Mouse (Mus musculus) hindbrain, embryonic 16.5 days (tissue): ENCODE data around the gene Ano10. TPM values are rescaled to one million over a fixed set of nuclear protein-coding genes. Genes with fewer than 3 reads are reported as not detected.

Experiments
- ATAC-seq: fragments of 200-750 bp; cut with Nextera tagmentation; 2 replicates; pipeline ENCODE4 v1.8.0; 2017; ENCODE audit warnings: moderate TSS enrichment, moderate library complexity
- H3K27ac ChIP-seq: fragments of 300-500 bp; sonication (generic); 2 replicates; pipeline ENCODE4 v1.5.1; 2014; ENCODE audit warnings: low read depth, mild to moderate bottlenecking, control low read depth, low read length, moderate library complexity
- H3K27me3 ChIP-seq: fragments of 300-500 bp; sonication (generic); replicated peaks from 2 replicates; pipeline ENCODE4 v1.6.1; 2014; ENCODE audit warnings: low read length; ENCODE audit not compliant: control insufficient read depth, insufficient read depth
- H3K36me3 ChIP-seq: fragments of 300-500 bp; sonication (generic); 2 replicates; pipeline ENCODE4 v1.6.1; 2014; ENCODE audit warnings: mild to moderate bottlenecking, low read length, moderate library complexity, mixed read lengths; ENCODE audit not compliant: control insufficient read depth, insufficient read depth
- H3K4me1 ChIP-seq: fragments of 300-500 bp; sonication (generic); 2 replicates; pipeline ENCODE4 v1.6.1; 2014; ENCODE audit warnings: low read depth, low read length; ENCODE audit not compliant: control insufficient read depth, insufficient read depth
- H3K4me2 ChIP-seq: fragments of 300-500 bp; sonication (generic); 2 replicates; pipeline ENCODE4 v1.6.1; 2014; ENCODE audit warnings: mild to moderate bottlenecking, low read length, control low read depth, moderate library complexity
- H3K4me3 ChIP-seq: fragments of 300-500 bp; sonication (generic); 2 replicates; pipeline ENCODE4 v1.5.1; 2014; ENCODE audit warnings: mild to moderate bottlenecking, low read length, control low read depth, moderate library complexity
- H3K9ac ChIP-seq: fragments of 300-500 bp; sonication (generic); 2 replicates; pipeline ENCODE4 v1.6.1; 2014; ENCODE audit warnings: low read depth, mild to moderate bottlenecking, control low read depth, low read length, moderate library complexity
- H3K9me3 ChIP-seq: fragments of 300-500 bp; sonication (generic); 2 replicates; pipeline ENCODE4 v1.6.1; 2014; ENCODE audit warnings: mild to moderate bottlenecking, low read length, moderate library complexity; ENCODE audit not compliant: control insufficient read depth
- WGBS: fragments of 180-500 bp; shearing (Covaris S2); extraction: QIAGEN DNeasy Blood & Tissue Kit; methylation state at CpG from one replicate; pipeline ENCODE4 v1.1.7; 2014; 5-methylcytosine and 5-hydroxymethylcytosine counted together
- polyA plus RNA-seq: library from polyadenylated mRNA; unstranded; fragments of >200 nt; fragmentation: Nextera tagmentation; extraction: Ambion mirVana; gene quantifications from 2 replicates; pipeline ENCODE4 v1.2.1, GENCODE M21; 2015

The Ano10 gene
- polyA plus RNA-seq, 1 experiment from 2014 or later, result 41.8 TPM

DNA sequence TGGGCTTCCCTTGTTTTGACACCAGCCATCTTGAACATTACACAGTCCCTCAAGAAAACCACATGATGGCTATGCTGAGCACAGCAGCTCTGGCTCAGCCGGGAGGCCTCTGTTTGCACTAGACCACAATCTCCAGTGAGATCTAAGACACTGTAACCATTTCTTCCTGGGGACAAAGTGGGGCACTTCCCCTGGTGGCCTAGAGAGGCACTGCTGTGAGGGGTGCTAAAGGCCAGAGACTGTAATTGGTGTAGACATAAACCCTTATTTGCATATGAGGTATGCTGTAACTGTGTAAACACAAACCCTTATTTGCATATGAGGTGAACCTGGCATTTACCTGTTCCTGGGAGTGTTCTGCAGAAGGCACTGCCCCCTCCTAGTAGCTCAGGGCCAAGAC, 105.5 kb downstream of the Ano10 start:
- Histone ChIP-seq H3K9me3 (no peaks in the 10 kb centered on the region), H3K36me3 (no peaks in the 10 kb centered on the region), H3K9ac (no peak overlapping the region), H3K4me2 (no peak overlapping the region), H3K27me3 (no peaks in the 10 kb centered on the region), H3K27ac (no peak overlapping the region), H3K4me1 (no peaks in the 10 kb centered on the region), H3K4me3 (no peak overlapping the region)
- ATAC-seq, result no peak
- 63% methylated on average over 1 of the region's 1 CpGs for WGBS

DNA sequence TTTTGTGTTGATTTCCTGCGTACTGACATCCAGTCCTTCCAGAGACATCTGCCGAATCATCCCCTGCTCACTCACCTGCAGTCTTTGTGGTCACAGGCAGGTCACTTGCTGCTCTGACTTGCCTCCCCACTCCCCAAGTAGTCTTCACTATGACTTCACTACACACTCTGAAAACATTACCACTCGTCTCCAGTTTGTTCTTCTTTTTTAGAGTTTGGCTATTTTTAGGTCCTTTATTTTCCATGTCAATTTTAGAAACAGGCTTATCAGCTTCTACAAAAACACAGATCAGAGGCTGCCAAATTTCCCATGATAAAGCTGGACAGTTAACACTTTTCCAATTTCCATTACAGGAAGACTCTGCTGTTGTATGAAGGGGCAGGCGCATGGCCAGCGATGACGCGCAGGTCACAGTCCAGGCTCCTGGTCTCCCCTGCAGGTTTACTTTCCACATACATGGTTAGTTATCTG, 106.7 kb downstream of the Ano10 start:
- WGBS, result 85% methylated on average over 7 of the region's 7 CpGs
- Histone ChIP-seq H3K4me1 (no peaks in the 10 kb centered on the region), H3K27ac (no peak overlapping the region), H3K36me3 (no peaks in the 10 kb centered on the region), H3K4me3 (no peak overlapping the region), H3K9me3 (no peaks in the 10 kb centered on the region), H3K27me3 (no peaks in the 10 kb centered on the region), H3K9ac (no peak overlapping the region), H3K4me2 (no peak overlapping the region)
- no peak for ATAC-seq

DNA sequence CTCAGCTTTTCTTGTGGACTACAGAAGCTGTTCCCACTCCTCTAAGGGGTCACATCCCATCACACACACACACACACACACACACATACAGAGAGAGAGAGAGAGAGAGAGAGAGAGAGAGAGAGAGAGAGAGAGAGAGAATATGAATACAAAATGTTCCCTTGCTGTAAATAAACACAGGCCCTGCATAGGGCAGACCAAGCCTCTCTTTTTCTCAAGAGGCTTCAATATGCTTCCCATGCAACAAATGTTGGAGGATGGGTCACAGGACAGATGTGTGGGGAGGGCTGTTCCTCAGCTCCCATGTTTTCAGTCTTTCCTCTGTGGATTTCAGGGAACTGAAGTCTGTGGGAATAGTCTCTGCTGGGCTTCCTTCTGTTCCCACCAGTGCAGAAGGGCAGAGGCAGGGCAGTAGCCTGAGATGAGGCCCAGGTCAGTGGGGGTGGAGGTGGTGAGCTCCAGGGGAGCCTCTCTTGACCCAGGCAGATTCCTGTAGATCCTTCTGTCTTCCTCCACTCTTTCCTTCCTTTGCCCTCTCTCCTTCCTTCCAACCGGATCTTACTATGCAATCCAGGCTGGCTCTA, 107.5 kb downstream of the Ano10 start:
- Histone ChIP-seq H3K4me1 (no peaks in the 10 kb centered on the region), H3K27ac (no peak overlapping the region), H3K4me3 (no peak overlapping the region), H3K4me2 (no peak overlapping the region), H3K27me3 (no peaks in the 10 kb centered on the region), H3K9me3 (no peaks in the 10 kb centered on the region), H3K36me3 (no peaks in the 10 kb centered on the region), H3K9ac (no peak overlapping the region)
- WGBS, result 100% methylated on average over 1 of the region's 1 CpGs
- no peak for ATAC-seq

DNA sequence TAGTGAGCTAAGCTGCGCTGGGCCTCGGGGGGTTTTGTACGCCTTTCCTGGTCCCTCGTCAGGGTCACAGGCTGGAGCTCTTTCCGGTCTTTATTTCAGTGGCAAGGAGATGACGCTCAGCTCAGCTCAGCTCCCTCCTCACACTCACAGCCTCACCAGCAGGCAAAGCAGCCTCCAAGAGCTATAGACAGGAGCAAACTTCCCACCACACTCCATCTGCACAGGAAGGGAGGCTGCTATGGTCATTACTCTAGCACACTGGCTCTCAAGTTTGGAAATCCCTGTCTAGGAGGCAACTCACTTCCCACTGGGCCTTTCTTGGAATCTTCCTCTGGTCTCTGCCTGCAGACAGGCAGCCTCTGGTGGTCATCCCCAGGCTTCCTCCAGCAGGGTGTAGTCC, 108.3 kb downstream of the Ano10 start:
- no peak overlapping the region for H3K27ac ChIP-seq
- WGBS, result 68% methylated on average over 6 of the region's 6 CpGs
- no peaks in the 10 kb centered on the region for H3K4me1 ChIP-seq
- ATAC-seq, result no peak
- H3K4me2 ChIP-seq, result no peak overlapping the region
- no peaks in the 10 kb centered on the region for H3K27me3 ChIP-seq
- H3K9me3 ChIP-seq, result no peaks in the 10 kb centered on the region
- no peak overlapping the region for H3K9ac ChIP-seq
- no peak overlapping the region for H3K4me3 ChIP-seq
- no peaks in the 10 kb centered on the region for H3K36me3 ChIP-seq

DNA sequence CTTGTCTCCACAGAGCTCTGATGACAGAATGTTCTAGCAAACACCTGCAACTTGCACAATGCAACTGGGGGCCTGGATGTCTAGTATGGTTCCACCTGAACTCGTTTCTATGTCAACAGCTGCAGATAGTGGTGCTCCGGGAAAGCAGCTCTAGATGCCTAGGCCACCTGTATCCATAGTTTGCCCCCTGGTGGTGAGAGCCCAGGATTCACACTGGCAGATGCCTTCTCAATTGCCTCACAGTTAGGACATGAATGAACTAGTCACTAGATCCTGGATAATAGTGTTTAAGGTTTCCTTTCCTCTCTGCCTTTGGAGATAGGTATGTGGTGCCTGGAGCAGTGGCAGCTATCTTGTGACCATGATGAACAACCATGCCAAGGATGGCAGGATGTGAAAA, 109.2 kb downstream of the Ano10 start:
- peak; percentile 61; the same call in 1 of the 2 replicates for ATAC-seq
- 11% methylated on average over 2 of the region's 2 CpGs for whole genome bisulfite sequencing

DNA sequence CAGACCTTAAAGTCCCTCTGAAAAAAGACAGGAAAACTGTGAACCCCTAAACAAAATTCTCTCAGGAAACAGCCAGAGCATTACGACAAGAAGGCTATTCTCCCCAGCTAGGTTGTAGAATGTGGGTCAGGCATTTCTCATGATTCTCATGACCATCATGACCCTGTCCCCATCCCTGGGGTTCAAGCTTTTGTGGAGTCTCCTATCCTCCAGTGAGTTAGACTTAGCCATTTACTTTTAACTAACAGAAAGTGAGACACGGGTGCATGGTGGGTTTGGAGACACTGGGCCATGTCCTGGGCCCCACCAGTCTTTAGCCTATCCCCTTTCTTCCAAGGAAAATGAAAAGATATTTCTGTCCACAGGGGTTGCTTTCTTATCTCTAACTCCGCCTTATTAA, 109.9 kb downstream of the Ano10 start:
- Histone ChIP-seq H3K27me3 (no peaks in the 10 kb centered on the region), H3K4me1 (no peaks in the 10 kb centered on the region), H3K4me3 (no peak overlapping the region), H3K4me2 (no peak overlapping the region), H3K36me3 (no peaks in the 10 kb centered on the region), H3K27ac (no peak overlapping the region), H3K9me3 (no peaks in the 10 kb centered on the region), H3K9ac (no peak overlapping the region)
- ATAC-seq, result no peak
- 93% methylated on average over 3 of the region's 3 CpGs for WGBS

More for the DNA sequence above, 109.2 kb downstream of the Ano10 start:
- H3K27me3 ChIP-seq, result no peaks in the 10 kb centered on the region
- H3K4me3 ChIP-seq, result no peak overlapping the region
- H3K9me3 ChIP-seq, result no peaks in the 10 kb centered on the region
- no peak overlapping the region for H3K4me2 ChIP-seq
- H3K27ac ChIP-seq, result no peak overlapping the region
- no peaks in the 10 kb centered on the region for H3K4me1 ChIP-seq
- no peak overlapping the region for H3K9ac ChIP-seq
- H3K36me3 ChIP-seq, result no peaks in the 10 kb centered on the region

DNA sequence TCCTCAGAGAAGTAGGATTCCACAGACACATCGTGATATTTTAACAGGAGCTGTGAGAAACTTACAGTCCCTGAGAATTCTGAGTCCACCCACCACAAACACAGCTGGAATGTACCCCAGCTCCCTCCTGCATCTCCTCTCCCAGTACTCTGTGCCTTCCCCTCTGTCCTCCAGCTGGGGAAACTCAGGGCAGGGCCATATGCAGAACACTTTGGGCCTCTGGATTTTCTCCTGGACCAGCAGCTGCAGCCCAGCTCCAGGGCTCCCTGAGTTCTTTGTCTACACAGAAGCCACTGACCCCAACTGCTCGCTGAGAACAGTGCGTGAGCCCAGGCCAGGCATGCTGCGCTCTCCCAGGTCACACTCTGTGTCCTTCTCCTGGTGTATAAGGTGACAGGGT, 111.1 kb downstream of the Ano10 start:
- 75% methylated on average over 4 of the region's 4 CpGs for WGBS
- Histone ChIP-seq H3K9me3 (no peaks in the 10 kb centered on the region), H3K36me3 (no peaks in the 10 kb centered on the region), H3K27me3 (no peaks in the 10 kb centered on the region), H3K9ac (no peak overlapping the region), H3K4me1 (no peaks in the 10 kb centered on the region), H3K27ac (no peak overlapping the region), H3K4me3 (no peak overlapping the region), H3K4me2 (no peak overlapping the region)
- no peak for ATAC-seq

DNA sequence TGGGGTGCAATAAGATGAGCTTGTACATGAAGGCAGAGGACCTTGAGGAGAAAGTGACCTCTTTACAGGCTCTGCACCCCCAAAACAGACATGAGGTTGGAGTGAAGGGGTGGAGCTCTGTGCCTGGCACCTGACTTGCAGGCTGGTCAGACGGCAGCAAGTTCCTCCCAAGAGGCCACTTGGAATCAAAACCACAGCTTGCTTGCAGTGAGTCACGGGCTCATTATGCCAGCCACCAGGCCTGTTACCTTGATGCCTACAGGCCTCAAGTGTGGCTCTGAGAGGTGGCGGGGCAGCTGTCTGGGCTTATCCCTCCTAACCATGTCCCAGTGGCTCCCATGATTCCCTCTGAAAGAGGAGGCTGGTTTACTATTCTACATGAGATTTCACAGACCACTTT, 114.1 kb downstream of the Ano10 start:
- Histone ChIP-seq H3K9ac (no peak overlapping the region), H3K4me2 (no peak overlapping the region), H3K4me1 (no peaks in the 10 kb centered on the region), H3K9me3 (no peaks in the 10 kb centered on the region), H3K27me3 (no peaks in the 10 kb centered on the region), H3K4me3 (no peak overlapping the region), H3K27ac (no peak overlapping the region), H3K36me3 (no peaks in the 10 kb centered on the region)
- 83% methylated on average over 3 of the region's 3 CpGs for whole genome bisulfite sequencing
- no peak for ATAC-seq

DNA sequence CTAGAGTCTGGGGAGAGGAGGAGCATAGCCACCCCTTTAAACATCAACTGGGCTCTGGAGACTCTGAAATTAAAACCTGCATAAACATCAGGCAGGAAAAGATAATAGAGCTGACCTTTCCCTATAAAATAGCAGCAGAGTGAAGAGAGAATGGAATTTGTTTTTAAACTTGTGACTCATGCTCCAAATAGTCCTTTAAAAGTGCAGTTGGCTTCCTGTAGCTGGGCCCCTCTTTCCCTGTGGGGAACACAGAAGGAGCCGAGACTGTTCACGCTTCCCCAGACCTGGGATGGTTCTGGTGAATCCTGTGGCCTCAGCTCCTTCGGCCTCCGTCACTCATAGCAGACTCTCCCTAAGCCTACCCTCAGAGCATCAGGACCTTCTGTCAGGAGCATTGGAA, 115.8 kb downstream of the Ano10 start:
- Histone ChIP-seq H3K9me3 (no peaks in the 10 kb centered on the region), H3K4me3 (no peak overlapping the region), H3K9ac (no peak overlapping the region), H3K36me3 (no peaks in the 10 kb centered on the region), H3K4me2 (no peak overlapping the region), H3K27ac (no peak overlapping the region), H3K27me3 (no peaks in the 10 kb centered on the region), H3K4me1 (peaks cover 6% of the 10 kb centered on the region)
- no peak for ATAC-seq
- WGBS, result 76% methylated on average over 4 of the region's 4 CpGs
